Mouse (Mus musculus): ENCODE results near the gene Slit3.

GRCm38 (mm10) chr11:35470853-35471252 lies 349.8 kb downstream of the Slit3 start:
- TF ChIP-seq CTCF (conservative IDR thresholded peaks at IDR 0.05; ENCODE audit: low read length) (no peak), NANOG (IDR thresholded peaks at IDR 0.05; ENCODE audit: borderline replicate concordance, low read length) (no peak), POU5F1 (IDR thresholded peaks at IDR 0.05; ENCODE audit: borderline replicate concordance, low read length) (no peak)

All from E14TG2a.4 (cell line).